Mouse (Mus musculus) lung, adult 2 months (tissue): ENCODE data around the gene Vps39.

Experiments
- CTCF ChIP-seq: fragments of 200-500 bp; IDR thresholded peaks from 2 replicates; pipeline ENCODE4 v1.5.1; 2011; ENCODE audit warnings: mild to moderate bottlenecking, low read length, control low read depth; ENCODE audit not compliant: insufficient read depth
- POLR2A ChIP-seq: fragments of 200-500 bp; IDR thresholded peaks from 2 replicates; pipeline ENCODE4 v1.6.1; 2011; ENCODE audit warnings: low read depth, mild to moderate bottlenecking, control low read depth, low read length, borderline replicate concordance; ENCODE audit errors: extremely low read depth

DNA sequence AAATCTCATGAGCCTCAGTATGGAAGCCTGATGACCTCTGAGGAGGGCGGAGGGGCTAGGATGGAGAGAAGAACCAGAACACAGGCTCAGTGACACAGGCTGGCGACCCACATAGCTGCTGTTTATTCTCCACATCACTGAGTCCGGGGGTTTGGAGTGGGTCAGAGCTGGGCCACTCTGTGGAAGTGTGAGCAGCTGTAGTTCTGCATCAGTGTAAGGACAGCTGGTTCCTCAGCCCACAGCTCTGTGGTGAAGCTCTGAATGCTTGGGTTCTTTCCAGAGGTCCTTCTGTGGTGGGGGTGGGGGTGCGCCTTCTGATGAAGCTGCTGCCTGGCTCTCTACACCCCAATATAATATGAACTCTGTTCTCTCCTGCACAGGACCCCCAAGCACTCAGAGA is 53.1 kb downstream of the Vps39 start:
- no peak for TF ChIP-seq POLR2A
- TF ChIP-seq CTCF: no peak
